Mouse (Mus musculus) fat pad, adult 2 months (tissue): ENCODE measurements around the gene Unkl.
A peak's percentile ranks its signal among the peaks of the same experiment; 100 is the strongest.

Source experiments
- DNase-seq: peaks from one replicate; pipeline ENCODE4 v3.0.0-alpha.2; 2011; ENCODE audit warnings: low read depth, low spot score; ENCODE audit errors: extremely low read depth

Gene Unkl

DNA sequence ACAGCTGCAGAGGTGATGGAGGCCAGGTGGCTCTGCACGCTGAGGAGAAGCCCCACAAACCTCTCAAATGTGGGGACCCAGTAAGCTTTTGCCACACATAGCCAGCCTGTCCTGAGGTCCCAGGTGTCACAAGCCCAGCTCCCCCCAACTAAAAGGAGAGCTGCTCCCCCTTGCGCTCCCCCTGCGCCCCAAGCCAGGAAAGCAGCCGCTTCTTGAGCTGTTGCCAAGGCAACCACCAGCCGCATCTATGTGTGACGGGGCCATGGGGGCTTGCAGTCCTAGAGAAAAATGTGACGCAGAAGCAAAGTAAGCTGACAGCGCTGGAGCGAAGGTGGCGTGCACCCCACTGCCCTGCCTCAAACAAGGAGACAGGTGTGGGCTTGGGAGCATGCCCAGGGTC, 65.6 kb downstream of the Unkl start:
- DNase-seq, result no peak

DNA sequence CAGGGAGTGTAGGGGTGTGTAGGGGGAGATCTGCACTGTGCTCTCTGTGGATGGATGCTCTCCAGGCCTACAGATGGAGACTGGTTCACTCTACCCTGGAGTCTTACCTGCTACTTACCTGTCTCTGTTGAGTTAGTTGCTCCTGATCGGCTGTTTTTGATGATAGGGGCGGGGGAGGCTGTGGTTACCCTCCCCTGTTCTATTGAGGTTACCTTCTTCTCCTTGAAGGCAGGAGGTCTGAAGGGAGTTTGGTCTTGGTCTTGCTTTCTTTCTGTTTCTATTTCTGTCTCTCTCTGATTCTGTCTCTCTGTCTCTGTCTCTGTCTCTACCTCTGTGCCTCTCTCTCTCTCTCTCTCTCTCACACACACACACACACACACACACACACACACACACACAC, 66.9 kb downstream of the Unkl start:
- no peak for DNase-seq

DNA sequence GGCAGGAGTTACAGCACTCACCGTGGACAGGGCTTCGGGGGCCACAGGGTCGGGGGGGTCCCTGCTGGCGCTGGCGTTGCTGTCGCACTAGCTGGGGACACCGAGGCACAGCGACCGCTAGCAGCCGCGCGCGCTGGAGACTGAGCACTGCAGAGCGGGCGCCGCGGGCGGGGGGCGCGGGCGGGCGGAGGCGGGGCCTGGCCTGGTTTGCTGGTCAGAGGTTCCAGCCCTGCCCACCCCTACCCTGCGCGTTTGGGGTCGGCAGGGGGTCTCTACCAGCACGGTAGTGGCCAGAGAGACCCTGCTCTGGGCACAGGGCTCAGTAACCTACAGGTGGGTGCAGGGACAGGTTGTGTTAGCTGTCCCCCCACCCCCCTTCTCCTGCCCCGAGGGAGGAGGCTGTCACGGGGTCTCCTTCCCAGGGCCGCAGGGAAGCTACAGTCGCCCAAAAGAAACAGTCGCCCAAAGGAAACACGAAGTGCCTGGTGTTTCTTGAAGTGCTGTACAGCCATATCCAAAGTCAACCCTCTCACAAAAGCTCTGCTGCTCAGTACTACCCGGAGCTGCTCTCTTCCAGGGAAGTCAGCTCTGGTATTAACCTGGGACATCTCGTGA, 68.0 kb downstream of the Unkl start, which contains the start of gene Baiap3:
TSS of gene Baiap3 (minus strand) at position 225 of the 615 bp plus-strand sequence.
- DNase-seq, result no peak

DNA sequence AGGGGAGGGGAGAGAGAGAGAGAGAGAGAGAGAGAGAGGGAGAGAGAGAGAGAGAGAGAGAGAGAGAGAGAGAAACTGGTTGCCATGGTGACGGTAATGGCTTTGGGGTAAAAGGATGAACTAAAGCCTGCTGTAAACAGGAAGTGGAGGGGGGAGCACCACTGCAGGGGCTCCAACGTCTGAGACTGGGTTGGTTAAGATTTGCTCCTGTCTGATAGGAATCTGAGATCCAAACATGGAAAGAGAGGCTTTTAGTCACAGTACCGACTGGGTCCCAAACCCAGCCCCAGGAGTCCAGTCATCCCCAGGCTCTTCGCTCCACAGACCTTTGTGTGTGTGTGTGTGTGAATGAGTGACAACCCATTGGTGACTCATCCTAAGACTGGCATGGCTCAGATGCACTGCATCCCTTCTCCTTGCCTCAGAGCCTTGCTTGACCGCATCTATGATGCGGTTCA, 69.6 kb downstream of the Unkl start:
- DNase-seq, result no peak

DNA sequence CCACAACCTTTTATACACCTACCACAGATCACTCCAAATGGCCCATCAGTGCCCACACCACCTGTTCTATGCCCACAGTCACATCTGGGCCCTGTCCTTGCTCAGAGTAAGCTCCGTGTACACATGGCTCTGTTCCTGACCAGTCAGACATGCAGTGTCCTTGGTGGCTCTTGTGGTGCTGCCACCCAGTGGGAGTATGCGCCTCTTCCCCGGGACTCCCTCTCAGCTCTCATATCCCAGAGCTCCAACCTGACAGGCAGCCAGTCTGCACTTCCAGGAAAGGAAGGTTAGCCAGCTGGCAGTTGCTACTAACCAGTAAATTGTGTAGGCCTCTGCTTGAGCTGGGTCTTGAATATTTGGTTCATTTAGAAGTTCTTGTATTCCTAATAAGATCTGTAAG, 76.3 kb downstream of the Unkl start:
- no peak for DNase-seq

DNA sequence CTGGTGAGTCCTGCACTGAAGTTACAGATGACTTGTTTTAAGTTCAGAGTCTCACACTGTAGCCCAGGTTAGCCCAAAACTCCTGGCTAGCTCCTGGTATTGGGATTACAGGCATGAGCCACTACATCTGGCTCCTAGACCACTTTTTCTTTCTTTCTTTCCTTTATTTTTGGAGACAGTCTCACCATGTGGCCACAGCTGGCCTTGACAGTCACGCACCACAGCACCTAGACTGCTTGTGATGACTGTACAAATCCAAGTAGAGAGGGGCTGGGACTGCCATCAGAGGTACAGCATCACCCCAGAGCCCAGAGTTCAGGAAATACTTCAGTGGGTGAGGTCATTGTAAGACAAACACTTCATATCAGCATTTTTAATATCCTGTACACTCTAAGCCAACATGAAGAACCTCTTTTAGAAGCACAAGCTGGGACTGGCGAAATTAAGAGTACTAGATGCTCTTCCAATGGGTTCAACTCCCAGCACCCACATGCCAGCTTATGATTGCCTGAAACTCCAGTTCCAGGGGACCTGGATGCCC, 82.7 kb downstream of the Unkl start:
- no peak for DNase-seq

DNA sequence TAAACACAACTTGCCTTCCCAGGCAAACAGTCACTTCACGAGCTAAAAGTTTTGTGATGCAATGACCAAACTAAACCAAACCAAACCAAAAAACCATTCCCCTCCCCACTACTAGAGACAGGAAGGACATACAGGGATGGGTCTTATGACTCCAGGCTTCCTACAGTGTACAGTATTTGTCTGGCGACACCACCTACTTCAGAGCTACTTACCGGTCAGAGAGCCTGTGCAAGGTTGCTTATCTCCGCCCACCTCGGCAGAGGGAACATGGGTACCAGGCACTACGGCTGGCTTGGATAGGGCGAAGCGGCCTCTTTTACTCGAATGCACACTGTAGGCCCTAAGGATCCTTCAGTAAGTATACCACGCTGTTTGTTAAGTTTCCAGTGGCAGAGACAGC, 84.1 kb downstream of the Unkl start:
- no peak for DNase-seq

DNA sequence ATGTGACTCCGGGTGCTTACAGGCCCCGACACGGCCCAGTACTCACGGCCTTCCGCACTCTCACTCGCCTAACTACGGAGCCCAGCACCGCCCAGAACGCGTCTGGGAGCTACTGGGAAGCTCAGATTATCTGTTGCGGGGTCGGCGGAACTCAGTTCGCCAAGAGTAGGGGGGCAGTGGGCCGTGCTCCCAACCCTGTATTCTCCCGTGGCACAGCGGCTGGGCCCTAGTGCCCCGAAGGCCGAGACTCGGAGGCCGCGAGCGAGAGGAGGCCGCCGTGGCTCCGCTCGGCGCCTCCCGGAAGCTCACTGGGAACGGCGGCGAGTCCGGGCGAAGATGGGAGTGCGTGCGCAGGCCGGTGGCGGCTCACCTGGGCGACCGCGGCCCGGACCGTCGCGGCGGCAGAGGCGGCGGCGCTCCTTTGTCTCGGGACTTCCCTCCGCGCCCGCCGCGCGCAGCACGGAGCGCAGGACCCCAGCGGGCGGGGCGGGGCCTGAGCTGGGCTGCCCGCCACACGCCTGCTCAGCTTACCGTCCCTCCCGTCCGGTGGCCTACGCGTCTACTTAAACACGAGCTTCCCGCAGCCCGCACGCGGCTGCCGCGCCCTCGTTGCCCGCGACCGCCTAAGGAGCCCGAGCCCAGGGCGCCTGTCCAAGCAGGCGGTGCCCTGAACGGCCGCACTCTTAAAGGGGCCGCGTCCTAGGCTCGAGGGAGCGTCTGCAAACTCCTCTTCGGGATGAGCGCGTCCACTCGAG, 84.9 kb downstream of the Unkl start:
- peak; percentile 54 for DNase-seq

DNA sequence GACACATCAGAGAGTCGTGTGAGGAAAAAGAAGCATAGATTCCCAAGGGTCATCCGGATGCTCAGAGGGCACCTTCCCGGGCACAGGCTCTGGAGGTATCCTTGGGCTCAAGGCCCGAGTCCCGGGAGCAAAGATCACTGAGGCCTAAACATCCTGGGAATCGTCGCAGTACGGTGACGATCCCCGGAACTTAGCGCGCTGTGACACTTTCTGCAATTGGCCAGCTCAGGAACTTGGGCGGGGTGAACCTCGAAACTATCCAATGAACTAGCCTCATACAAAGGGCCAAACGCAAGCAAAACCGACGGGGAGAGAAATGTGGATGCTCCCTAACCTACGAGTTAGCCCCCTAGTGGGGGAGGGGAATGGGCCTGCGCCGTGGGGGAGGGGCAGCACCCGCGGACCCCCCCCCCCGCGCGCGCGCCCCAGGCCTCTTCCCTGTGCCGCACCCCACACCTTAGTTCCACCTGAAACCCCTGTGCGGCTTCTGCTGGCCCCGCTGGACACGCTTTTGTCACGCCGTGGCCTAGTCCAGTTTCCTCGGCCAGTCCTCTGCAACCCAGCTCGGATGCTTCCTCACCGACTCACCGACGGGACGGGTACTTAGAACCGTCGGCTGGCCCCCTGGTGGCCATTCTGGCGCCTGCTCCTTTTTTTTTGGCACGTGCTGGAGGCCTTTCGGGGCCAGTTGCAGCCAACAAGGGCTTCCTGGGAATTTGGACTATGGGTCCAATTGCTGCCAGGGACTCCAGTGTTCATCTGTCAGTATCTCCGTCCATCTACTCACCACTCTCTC, 85.7 kb downstream of the Unkl start:
- DNase-seq, result peak; percentile 90

DNA sequence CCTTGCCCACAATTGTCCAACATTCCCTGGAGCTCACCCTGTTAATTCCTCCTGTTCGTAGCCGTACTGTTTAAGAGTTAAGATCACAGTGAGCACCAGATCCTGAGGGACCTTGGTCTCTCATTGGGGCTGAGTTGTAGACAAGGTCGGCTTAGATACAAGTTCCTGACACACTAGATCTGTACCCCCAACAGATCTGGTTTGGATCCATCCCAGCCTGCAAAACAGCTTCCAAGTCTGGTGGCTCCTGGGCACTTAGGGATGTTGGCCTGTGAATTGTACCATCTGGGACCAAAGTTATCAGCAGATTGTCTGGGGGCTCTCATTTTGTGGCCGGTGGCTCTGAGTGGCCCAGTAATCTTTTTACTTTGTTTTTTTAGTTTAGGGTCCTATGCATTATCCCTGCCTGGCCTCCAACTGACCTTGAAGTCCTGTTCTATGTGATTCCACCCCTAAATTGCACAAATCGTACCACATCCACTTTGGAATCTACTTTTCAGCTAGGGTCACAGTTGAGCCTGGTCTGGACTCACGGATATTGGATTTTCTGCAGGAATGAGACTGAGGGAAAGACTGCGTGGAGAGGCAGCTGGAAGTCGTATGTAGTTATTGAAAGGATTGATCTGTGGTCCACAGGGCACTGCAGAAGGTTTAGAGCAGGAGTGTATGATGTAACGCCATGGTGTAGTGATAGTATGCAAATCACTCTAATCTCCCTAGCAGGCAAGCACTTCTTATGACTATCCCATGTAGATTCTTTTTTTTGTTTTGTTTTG, 86.6 kb downstream of the Unkl start, which contains the start of gene Ube2i:
TSS of gene Ube2i (minus strand) at position 52 of the 776 bp plus-strand sequence.
- DNase-seq, result no peak

DNA sequence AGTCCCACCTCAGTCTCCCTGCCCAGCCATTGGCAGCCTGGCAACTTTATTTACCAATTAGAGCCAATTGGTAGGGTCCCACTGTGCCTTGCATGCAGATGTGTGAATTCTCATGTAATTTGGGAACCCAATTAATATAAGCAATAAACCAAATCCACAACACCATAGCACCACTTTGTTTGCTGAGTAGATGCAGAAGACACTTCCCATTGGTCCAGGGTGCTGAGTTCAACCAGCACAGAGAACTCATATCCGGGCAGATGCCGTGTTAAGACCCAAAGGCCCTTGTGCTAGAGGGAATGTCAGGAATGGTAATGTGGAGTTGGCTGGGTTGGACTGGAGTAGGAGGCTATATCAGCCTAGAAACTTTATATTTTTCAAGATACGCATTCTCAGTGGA, 87.6 kb downstream of the Unkl start:
- DNase-seq, result no peak

DNA sequence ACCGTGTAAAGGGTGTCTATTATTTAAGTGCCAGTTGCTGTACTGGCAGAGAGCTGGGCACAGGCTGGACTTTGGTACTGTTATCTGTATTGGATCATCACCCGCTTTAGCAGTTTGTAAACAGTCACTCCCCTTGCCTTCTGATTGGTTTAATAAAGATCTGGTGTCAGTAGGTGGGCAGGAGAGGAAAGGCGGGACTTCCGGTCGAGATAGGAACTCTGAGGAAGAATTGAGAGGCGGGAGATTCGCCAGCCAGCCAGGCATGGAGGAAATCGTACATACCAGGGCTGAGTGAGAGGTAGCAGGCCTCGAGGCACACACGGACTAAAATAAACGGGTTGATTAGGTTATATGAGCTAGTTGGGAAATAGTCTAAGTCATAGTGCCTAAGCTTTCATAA, 93.9 kb downstream of the Unkl start:
- no peak for DNase-seq
